Mouse (Mus musculus) liver, adult 2 months (tissue): ENCODE data around the gene Heatr3.

Experiments used
- CTCF ChIP-seq: fragments of 200-500 bp; IDR thresholded peaks from 2 replicates; pipeline ENCODE4 v1.5.1; 2011; ENCODE audit warnings: low read depth, low read length, control low read depth
- POLR2A ChIP-seq: fragments of 200-500 bp; IDR thresholded peaks from 2 replicates; pipeline ENCODE4 v1.6.1; 2011; ENCODE audit warnings: low read length, control low read depth; ENCODE audit not compliant: insufficient read depth; ENCODE audit errors: extremely low read depth

- no peak for TF ChIP-seq POLR2A
- TF ChIP-seq CTCF = no peak
Measured at GRCm38 (mm10) chr8:88184914-88185313, 47.3 kb downstream of the Heatr3 start.
